Mouse (Mus musculus) testis, adult 10 weeks (tissue): Measurements from ENCODE around the gene Rnf182. TPM values are rescaled to one million over a fixed set of nuclear protein-coding genes. Genes with fewer than 3 reads are reported as not detected.

Source experiments
- polyA plus RNA-seq: library from polyadenylated mRNA; stranded (reverse); fragments of 350-450 nt; fragmentation: Illumina TruSeq; extraction: RNeasy Lipid Tissue Mini Kit (QIAGEN cat#74804); gene quantifications from one replicate; pipeline ENCODE4 v1.2.3, GENCODE M21; 2014; ENCODE audit warnings: low read depth, low replicate concordance

The Rnf182 gene
- polyA plus RNA-seq = 1.3 TPM

DNA sequence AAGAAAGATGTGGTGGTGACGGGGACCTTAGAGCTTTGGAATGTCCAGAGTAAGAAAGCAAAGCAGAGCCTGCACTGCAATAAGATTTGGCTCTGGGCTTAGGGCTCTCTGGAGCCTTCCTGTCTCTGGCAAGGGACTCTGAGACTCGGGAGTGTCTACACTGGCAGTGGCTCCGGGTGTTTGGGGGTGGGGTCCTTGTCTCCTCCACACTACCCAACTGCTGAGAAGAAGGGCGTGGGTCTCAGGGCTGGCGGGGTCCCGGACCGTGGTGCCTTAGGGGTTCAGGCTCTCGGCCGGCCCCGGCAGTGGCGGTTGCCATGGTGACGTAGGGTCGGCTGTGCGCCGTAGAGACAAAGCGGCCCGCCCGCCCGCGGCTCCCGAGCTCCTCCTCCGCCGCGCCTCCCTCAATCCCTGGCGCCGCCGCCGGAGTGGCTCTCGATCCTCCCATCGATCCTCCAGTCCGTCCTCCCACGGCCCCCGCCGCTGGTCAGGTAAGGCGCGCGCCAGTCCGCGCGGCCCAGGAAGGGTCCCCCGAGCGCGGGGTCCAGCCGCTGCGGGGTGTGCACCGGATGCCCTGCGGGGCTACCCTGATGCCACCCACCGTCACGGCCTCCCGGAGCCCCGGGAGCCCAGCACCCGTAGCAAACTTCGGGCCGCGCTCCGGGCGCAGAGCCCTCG is at the start of gene Rnf182:
Gene Rnf182, plus strand, starts transcription at position 134 of the 678 bp plus-strand sequence.

Other genes with a start within 250 kb of the Rnf182 start
- 62.4 TPM for gene Nol7, start 217.3 kb upstream of the Rnf182 start, polyA plus RNA-seq
- gene Ranbp9, start 134.4 kb upstream of the Rnf182 start, polyA plus RNA-seq = 700 TPM
- gene Mcur1, start 55.5 kb upstream of the Rnf182 start, polyA plus RNA-seq = 2.2 TPM
- 0.45 TPM for gene Cd83, start 169.1 kb downstream of the Rnf182 start, polyA plus RNA-seq